ENCODE assay signal across 19 mouse cellular contexts in genomic region chr8:88428560-88428959, GRCm38 (mm10).
DNase-seq lines count a peak whose midpoint lies in the region.
"Had no signal": no experiment of that assay in that cellular context is flagged by ENCODE, and none has a peak within 500 bp of the region (broad histone marks: within the 10 kb centered on the region; RNA-seq: fewer than 3 reads in every experiment).

No protein-coding gene starts in this region.

- intact Hi-C loops in left cerebral cortex, postnatal 14 days (cut with DNase I): no loop called here

- H3K9me3 ChIP-seq in limb, embryonic 10.5 days (replicated peaks): no peaks in the 10 kb centered on the region
- no peaks in the 10 kb centered on the region for H3K9me3 ChIP-seq in midbrain, embryonic 10.5 days (replicated peaks)
- H3K9me3 ChIP-seq: embryonic facial prominence, embryonic 15.5 days; hindbrain, embryonic 12.5 days had no signal

- H3K27ac ChIP-seq in limb, embryonic 10.5 days: peak overlapping the region; percentile 26; the same call in 1 of the 2 replicates
- H3K27ac ChIP-seq in midbrain, embryonic 10.5 days (replicated peaks): no peak overlapping the region
- H3K27ac ChIP-seq: embryonic facial prominence, embryonic 15.5 days; forebrain, embryonic 13.5 days; gastrocnemius, adult 2 months; hindbrain, embryonic 12.5 days had no signal

- 86% methylated on average over 5 of the region's 5 CpGs for WGBS in limb, embryonic 10.5 days
- WGBS in midbrain, embryonic 10.5 days: 80% methylated on average over 5 of the region's 5 CpGs

- peaks cover 24% of the 10 kb centered on the region for H3K4me1 ChIP-seq in limb, embryonic 10.5 days
- H3K4me1 ChIP-seq in midbrain, embryonic 10.5 days: no peaks in the 10 kb centered on the region
- H3K4me1 ChIP-seq: forebrain, embryonic 13.5 days; hindbrain, embryonic 12.5 days had no signal

- no peak overlapping the region for H3K4me3 ChIP-seq in limb, embryonic 10.5 days
- no peak overlapping the region for H3K4me3 ChIP-seq in midbrain, embryonic 10.5 days
- H3K4me3 ChIP-seq: embryonic facial prominence, embryonic 15.5 days; forebrain, embryonic 13.5 days; gastrocnemius, adult 2 months; hindbrain, embryonic 12.5 days had no signal

- DNase-seq in fibroblast of lung, adult 2 months (ENCODE audit: low read depth): peak; percentile 11
- DNase-seq in limb, embryonic 10.5 days (ENCODE audit: low spot score): no peak
- DNase-seq in lung, postnatal 14 days: peak; percentile 22
- DNase-seq in lung, postnatal 4 days: peak; percentile 16 to 44
- no peak for DNase-seq in left cerebral cortex, postnatal 14 days (ENCODE audit: low spot score in 2 of 2)
- no peak for DNase-seq in midbrain, embryonic 10.5 days (ENCODE audit: low spot score)
- DNase-seq: adrenal gland, adult 2 months; adrenal gland, postnatal 14 days; cerebellum, adult 11-12 months; cerebellum, adult 8-10 months; cerebellum, postnatal 10 days; cerebellum, postnatal 36 days; embryo, embryonic 11 days; gastrocnemius, adult 2 months; gastrocnemius, postnatal 14 days; heart, adult 11 months had no signal

- 0 out of 2 replicates have a peak, but pooled peaks cover 3% of the 10 kb centered on the region for H3K27me3 ChIP-seq in limb, embryonic 10.5 days (ENCODE audit: low read depth, poor library complexity, severe bottlenecking)
- 0 out of 2 replicates have a peak, but pooled peaks cover 5% of the 10 kb centered on the region for H3K27me3 ChIP-seq in midbrain, embryonic 10.5 days (ENCODE audit: low read depth, poor library complexity, severe bottlenecking)
- H3K27me3 ChIP-seq: embryonic facial prominence, embryonic 15.5 days; forebrain, embryonic 13.5 days; hindbrain, embryonic 12.5 days had no signal

- no peaks in the 10 kb centered on the region for H3K36me3 ChIP-seq in limb, embryonic 10.5 days
- no peaks in the 10 kb centered on the region for H3K36me3 ChIP-seq in midbrain, embryonic 10.5 days
- H3K36me3 ChIP-seq: embryonic facial prominence, embryonic 15.5 days; hindbrain, embryonic 12.5 days had no signal

Comparison
In these comparisons a context has a peak if more than half of its experiments do, and no peak if none do; other contexts are left out.
1. DNase-seq: peak in fibroblast of lung, adult 2 months (single experiment), lung, postnatal 14 days (single experiment) and lung, postnatal 4 days (2 of 2); none in limb, embryonic 10.5 days (single experiment), left cerebral cortex, postnatal 14 days (0 of 2) and midbrain, embryonic 10.5 days (single experiment).